Mouse (Mus musculus) mesoderm, embryonic 11.5 days (tissue): ENCODE measurements around the gene Satb2.

ENCODE experiments used
- DNase-seq: peaks from one replicate; pipeline ENCODE4 v3.0.0-alpha.2; 2012; ENCODE audit warnings: low read depth, low spot score

Satb2 gene

DNA sequence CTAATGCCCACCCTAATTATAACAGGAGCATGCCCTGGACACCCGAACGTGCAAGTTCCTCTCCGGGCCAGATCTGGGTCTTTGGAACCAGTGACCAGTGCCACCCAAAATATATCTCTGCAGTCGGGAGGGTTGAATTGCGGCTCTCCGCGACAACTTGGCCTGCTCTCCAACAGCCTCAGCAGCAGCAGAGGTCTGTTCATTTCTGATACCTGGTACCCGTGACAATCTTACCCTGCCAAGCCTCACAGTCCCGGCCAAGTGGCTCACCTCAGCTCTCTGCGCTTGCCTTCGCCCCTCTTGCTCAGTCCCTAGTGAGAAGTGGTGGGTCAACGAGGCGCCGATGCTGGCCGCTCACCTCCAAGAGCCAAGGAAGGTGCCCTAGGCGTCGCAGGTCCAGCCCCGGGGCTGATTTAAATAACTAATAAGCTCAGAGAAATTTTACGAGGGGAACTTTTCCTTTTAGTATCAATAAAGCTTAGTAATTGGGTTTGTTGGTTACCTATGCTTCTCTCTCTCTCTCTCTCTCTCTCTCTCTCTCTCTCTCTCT, at the start of gene Satb2:
Gene Satb2 (minus strand): TSS at position 500 of the 550 bp plus-strand sequence.
- DNase-seq, result no peak

DNA sequence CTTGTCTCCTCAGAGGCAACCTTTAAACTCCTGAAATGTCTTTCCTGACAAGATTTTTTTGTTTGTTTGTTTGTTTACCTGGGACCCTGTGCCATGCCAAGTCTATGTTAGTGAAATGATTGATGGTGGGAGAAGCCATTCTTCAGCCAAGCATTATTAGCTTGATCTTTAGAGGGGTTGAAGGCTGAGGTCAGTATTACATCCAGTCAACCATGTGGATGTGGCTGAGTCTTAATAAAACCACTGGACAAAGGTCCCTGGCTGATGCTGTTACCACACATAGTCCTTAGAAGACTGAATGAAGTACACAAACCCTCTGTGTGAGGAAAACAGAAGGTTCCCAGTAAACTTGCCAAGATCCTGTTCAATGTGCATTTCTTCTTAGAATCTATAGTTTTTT, 40.5 kb upstream of the Satb2 start:
- no peak for DNase-seq

DNA sequence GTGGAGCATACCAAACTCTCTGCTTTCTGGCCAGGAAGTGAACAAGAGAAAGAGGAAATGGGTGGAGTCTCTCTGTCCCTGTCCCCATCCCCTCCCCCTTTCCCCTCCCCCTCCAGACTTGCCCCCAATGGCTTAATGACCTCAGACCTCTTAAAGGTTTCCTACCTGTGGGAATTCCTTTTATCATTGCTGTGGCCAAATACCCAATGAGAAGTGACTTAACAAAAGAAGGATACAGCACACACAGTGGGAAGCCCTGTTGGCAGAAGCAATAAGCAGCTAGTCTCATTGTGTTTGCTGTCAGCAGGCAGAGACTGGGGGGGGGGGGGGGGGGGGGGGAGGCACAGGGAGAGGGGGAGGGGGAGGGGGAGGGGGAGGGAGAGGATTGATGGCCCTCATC, 35.4 kb upstream of the Satb2 start:
- DNase-seq, result no peak

- DNase-seq, result no peak
Observed at GRCm38 (mm10) chr1:57009171-57009570, 30.7 kb upstream of the Satb2 start.

DNA sequence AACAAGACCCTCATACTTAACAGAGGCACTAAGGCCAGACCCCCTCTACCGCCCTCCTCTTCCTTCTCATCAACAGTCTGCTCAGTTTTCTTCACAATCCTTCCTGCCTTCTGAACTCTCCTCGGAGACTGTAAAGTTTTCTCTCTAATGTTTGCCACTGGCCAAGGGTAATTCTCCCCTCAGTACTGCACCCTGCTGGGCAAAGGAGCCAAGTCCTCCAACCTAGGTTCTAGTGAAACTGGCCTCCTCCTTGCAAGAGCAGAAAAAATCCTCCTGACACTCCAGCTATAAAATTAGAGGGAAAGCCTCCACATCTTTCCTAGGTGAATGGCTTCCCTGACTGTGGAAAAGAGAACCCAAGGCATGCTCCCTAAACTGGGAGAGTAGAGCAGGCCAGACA, 16.6 kb upstream of the Satb2 start:
- DNase-seq, result no peak

GRCm38 (mm10) chr1:56992310-56992709, 13.9 kb upstream of the Satb2 start:
- DNase-seq, result no peak

DNA sequence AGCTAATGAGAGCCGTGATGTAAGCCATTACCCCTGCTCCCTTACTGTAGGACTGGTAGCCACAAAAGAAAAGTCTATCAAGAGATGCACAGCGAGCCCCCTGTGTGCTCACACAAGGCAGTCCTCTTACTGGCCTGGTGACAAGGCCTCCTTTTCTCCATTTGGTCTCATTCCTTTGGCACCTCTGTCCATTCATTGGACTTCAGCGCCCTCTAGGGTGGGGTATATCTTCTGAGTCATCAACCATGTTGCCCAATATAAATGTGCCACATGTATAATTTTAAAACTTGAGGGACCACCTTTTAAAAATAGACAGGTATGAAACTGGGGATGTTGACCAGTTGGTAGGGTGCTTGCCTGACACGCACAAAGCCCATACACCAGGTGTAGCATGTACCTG, 13.2 kb upstream of the Satb2 start:
- DNase-seq, result no peak

- DNase-seq, result no peak
Observed at GRCm38 (mm10) chr1:56984483-56984810, 6.0 kb upstream of the Satb2 start.

GRCm38 (mm10) chr1:56983771-56984482, 5.5 kb upstream of the Satb2 start:
- no peak for DNase-seq

- no peak for DNase-seq
Observed at GRCm38 (mm10) chr1:56983100-56983590, 4.7 kb upstream of the Satb2 start.

- no peak for DNase-seq
Observed at GRCm38 (mm10) chr1:56982631-56983030, 4.2 kb upstream of the Satb2 start.

GRCm38 (mm10) chr1:56981947-56982555, 3.6 kb upstream of the Satb2 start:
- DNase-seq, result no peak

DNA sequence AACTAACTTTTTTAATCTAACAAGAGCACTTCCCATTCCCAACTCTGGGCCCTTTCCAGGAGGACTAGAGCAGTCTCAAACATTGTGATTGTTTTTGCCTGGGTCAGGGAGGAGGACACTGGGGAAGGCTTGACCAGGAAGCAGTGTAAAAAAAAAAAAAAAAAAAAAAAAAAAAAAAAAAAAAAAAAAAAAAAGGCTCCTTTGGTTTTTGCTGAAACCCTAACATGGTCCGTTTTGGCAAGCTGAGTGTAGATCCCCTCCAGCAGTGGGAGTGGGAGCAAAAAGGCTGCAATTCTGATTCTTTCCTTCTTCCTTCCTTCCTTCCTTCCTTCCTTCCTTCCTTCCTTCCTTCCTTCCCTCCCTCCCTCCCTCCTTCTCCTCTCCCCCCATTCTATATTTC, 3.1 kb upstream of the Satb2 start:
- DNase-seq, result no peak

DNA sequence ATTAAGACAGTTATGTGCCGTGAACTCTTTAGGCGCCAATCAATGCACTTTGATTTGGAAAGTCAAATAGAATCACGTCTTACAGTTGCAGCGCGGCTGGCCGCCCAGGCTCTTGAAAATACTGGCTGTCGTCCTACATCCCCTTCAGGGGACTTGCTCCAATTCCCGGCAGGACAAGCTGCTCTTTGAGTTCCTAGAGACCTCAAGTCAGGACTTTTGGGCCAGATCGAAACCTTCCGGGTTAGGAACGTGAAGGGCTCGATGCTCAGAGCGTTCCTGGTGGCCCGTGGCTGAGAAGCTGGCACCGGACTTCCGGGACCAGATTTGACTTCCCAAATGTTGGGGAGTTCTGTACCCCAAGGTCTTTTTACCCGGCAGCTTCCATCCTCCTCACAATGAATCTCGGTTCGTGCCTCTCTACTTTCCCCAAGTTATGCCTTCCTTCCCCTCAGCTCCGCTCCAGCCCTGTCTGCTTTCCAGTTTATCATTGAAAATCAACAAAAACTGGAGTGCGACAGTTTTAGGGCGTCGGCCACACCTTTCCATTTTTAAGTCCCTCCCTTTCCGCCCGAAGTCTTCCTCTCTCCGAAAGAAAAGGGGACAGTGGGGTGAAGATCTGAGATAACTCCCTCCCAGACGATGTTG, 2.3 kb upstream of the Satb2 start:
- DNase-seq, result no peak

DNA sequence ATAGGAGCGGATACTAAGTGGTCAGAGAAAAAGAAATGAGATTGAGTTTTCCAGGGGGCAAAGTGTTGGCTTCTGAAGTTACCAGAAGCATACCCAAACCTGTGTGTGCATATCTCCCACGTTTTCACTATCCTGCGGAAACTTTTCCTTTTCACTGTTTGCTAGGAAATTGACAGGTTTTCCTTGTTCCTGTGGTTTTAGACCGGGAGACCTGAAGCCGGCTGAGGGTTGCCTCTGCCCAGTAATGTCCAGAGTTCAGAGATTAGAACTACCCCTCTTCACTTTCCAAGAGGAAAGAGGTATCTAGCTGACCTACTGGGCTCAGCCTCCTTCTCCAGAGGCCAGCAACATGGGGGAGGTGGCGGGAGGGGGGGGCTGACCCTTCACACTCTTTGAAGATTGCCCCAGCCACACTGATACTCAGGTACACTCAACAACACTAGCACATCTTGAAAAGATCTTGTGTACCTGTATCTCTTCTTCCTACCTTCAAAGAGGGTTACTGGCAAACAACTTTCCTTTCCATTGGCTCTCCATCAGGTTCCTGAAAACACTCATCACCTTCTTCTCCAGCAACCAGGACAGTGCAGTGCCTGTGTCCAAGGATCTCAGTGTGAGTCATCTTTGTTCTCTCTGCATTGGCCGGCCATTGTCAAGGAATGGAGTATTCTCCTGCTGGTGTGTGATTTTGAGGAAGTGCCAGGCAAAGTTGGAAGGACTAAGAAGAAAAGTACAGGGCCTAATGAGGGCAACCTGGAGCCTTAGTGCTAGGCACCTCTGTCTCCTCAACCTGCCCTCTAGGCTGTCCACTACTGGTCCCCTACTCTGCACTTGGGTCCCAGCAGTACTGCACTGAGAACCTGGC, 1.3 kb upstream of the Satb2 start:
- DNase-seq, result no peak

DNA sequence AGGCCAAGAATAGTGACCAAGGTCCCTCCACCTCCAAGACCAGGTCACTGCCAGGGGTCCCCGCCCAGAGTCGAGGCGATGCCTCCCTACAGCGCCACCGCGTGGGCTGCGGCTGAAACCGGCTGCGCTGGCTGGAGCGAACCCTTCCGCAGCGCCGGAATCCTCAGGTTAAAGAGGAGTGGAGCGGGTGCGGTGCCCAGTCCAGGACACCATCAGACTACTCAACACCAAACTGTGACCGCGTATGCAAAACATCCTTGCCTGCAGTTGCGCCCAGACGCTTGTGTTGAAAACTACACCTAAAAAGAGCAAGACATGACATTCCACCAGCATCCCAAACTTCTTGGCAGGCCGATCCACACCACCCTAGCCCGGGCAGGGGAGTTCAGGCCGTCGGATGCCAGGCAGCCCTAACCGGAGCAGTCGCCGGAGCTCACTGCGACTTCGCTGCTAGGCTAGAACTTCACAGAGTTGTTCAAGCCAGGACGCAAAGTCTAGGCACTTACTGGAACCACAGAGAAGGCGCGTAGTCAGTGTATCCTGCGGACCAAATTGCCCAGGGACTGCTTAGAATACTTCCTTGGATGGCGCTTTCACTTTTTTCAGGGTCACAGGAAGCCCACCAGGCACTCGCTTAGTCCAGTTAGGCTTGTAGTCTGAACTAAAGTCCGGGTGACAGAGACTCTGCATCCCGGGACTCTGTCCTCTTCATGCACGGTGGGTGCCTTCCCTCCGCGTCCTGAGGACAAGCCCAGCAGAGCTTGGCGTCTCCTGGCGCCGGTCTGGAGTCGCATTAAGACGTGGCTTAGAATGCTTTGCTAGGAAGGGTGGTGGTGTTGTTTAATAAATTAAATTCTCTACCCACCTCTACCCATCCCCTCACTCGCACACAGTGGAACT, 999 bp downstream of the Satb2 start:
- peak; percentile 74 for DNase-seq

- DNase-seq, result no peak
Observed at GRCm38 (mm10) chr1:56976825-56977104, 1.7 kb downstream of the Satb2 start.

- no peak for DNase-seq
Observed at GRCm38 (mm10) chr1:56976044-56976824, 2.2 kb downstream of the Satb2 start.

DNA sequence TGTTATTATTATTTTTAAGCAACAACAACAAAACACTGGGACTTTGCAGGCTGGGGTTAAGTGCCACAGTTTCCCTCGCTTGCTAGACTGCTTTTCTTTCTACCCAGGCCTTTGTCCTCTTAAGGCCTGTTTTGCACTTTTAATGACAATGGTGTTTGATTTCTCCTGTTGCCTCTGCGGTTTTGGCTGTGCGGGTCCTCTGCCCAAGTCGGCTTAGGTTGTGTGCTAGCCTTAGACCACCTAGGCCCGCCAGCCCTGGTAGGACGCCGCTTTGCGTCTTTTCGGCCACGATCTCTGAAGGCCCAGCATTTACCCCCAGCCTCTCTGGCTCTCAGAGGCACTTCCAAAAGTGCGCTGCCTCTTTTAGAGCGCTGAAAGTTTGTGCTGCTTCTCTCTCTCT, 2.9 kb downstream of the Satb2 start:
- no peak for DNase-seq

DNA sequence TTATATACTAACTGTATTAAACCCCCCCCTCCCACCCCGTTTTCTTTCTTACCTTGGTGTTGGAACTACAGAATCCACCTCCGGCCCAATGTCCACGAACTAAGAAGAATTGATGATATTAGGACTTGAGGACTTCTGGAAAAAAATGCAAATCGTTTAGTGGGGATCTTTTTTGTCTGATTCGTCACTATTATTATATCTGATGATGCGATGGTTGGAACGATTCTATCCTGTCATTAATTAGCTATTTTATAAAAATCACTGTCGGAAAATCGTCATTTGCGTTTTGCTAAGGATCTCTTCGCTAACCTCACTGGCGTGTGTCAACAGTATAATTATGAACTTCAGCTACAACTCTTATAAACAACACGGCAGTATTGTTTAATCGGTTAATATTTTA, 4.3 kb downstream of the Satb2 start:
- no peak for DNase-seq
